Comparison of ENCODE assay signal across 16 mouse cellular contexts in the genomic region with DNA sequence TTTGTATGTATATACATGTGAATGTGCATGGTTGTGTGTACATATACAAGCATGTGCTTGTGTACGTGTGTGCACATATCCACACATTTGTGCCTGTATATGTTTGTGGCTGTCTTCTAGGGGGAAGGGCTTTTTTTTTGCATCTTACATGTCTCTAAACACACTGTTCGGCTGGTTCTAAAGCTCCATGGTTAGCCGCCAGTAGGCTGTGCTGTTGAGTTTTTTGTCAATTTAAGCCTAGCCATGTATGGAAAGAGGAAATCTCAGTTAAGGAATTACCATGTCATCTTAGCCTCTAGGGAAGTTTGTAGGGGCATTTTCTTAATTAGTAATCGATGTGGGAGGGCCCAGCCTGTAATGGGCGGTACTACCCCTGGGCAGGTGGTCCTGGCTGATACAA.
DNase-seq lines count a peak whose midpoint lies in the region; ATAC-seq and TF ChIP-seq lines count a peak whose summit lies in the region.
"Had no signal": no experiment of that assay in that cellular context is flagged by ENCODE, and none has a peak within 500 bp of the region (broad histone marks: within the 10 kb centered on the region; RNA-seq: fewer than 3 reads in every experiment).

No protein-coding gene starts in this region.

- TF ChIP-seq CTCF in left cerebral cortex, adult 2 months (IDR thresholded peaks at IDR 0.05) = peak; percentile 22

- WGBS in hindbrain, embryonic 14.5 days = 84% methylated on average over 5 of the region's 5 CpGs
- WGBS in hindbrain, embryonic 12.5 days = 83% methylated on average over 5 of the region's 5 CpGs

- no peak for ATAC-seq in hindbrain, embryonic 14.5 days (ENCODE audit: low FRiP score)
- no peak for ATAC-seq in hindbrain, embryonic 12.5 days (ENCODE audit: low FRiP score)

- no peak overlapping the region for H3K4me2 ChIP-seq in hindbrain, embryonic 14.5 days (replicated peaks)
- H3K4me2 ChIP-seq in hindbrain, embryonic 12.5 days (replicated peaks) = no peak overlapping the region
- H3K4me2 ChIP-seq: heart, embryonic 15.5 days; limb, embryonic 12.5 days; midbrain, embryonic 12.5 days had no signal

- H3K9me3 ChIP-seq in hindbrain, embryonic 14.5 days (ENCODE audit: control insufficient read depth, low read length) = 0 out of 2 replicates have a peak, but pooled peaks cover 3% of the 10 kb centered on the region
- 0 out of 2 replicates have a peak, but pooled peaks cover 9% of the 10 kb centered on the region for H3K9me3 ChIP-seq in hindbrain, embryonic 12.5 days (replicated peaks)
- H3K9me3 ChIP-seq: heart, embryonic 15.5 days; limb, embryonic 12.5 days; midbrain, embryonic 12.5 days had no signal

- H3K27me3 ChIP-seq in hindbrain, embryonic 14.5 days (ENCODE audit: control insufficient read depth, insufficient read depth, low read length) = no peaks in the 10 kb centered on the region
- no peaks in the 10 kb centered on the region for H3K27me3 ChIP-seq in hindbrain, embryonic 12.5 days
- H3K27me3 ChIP-seq: heart, embryonic 15.5 days; limb, embryonic 12.5 days; midbrain, embryonic 12.5 days had no signal

- H3K27ac ChIP-seq in hindbrain, embryonic 14.5 days = no peak overlapping the region
- H3K27ac ChIP-seq in hindbrain, embryonic 12.5 days = no peak overlapping the region
- no peak overlapping the region for H3K27ac ChIP-seq in left cerebral cortex, adult 2 months
- H3K27ac ChIP-seq: heart, embryonic 15.5 days; limb, embryonic 12.5 days; macrophage; midbrain, embryonic 12.5 days had no signal

- H3K4me3 ChIP-seq in hindbrain, embryonic 14.5 days (replicated peaks; ENCODE audit: low read length) = no peak overlapping the region
- H3K4me3 ChIP-seq in hindbrain, embryonic 12.5 days = no peak overlapping the region
- H3K4me3 ChIP-seq in left cerebral cortex, adult 2 months = no peak overlapping the region
- H3K4me3 ChIP-seq: erythroblast, embryonic 14.5 days; heart, embryonic 15.5 days; limb, embryonic 12.5 days; midbrain, embryonic 12.5 days had no signal

- H3K9ac ChIP-seq in hindbrain, embryonic 14.5 days = no peak overlapping the region
- H3K9ac ChIP-seq in hindbrain, embryonic 12.5 days = no peak overlapping the region
- H3K9ac ChIP-seq: heart, embryonic 15.5 days; limb, embryonic 12.5 days; midbrain, embryonic 12.5 days had no signal

- H3K36me3 ChIP-seq in hindbrain, embryonic 14.5 days (replicated peaks; ENCODE audit: control insufficient read depth, insufficient read depth) = no peaks in the 10 kb centered on the region
- H3K36me3 ChIP-seq in hindbrain, embryonic 12.5 days = no peaks in the 10 kb centered on the region
- H3K36me3 ChIP-seq: heart, embryonic 15.5 days; limb, embryonic 12.5 days; midbrain, embryonic 12.5 days had no signal

- peaks cover 9% of the 10 kb centered on the region; the same call in 1 of the 2 replicates for H3K4me1 ChIP-seq in hindbrain, embryonic 14.5 days (replicated peaks; ENCODE audit: control insufficient read depth, insufficient read depth, low read length)
- peaks cover 10% of the 10 kb centered on the region for H3K4me1 ChIP-seq in hindbrain, embryonic 12.5 days
- H3K4me1 ChIP-seq: heart, embryonic 15.5 days; limb, embryonic 12.5 days; midbrain, embryonic 12.5 days had no signal

- DNase-seq in hindbrain, embryonic 14.5 days (ENCODE audit: low spot score) = peak; percentile 38
- no peak for DNase-seq in left cerebral cortex, adult 2 months (ENCODE audit: extremely low spot score in 1 of 2, low spot score in 2 of 2)
- no peak for DNase-seq in left cerebral cortex, adult 9 months (ENCODE audit: low spot score in 2 of 2)
- DNase-seq in ES-CJ7 (ENCODE audit: low read depth, low spot score) (peak; percentile 20), R1 (ENCODE audit: low read depth, low spot score) (peak; percentile 25)
- DNase-seq in T-cell, adult 2 months (ENCODE audit: low spot score) = no peak
- DNase-seq: adrenal gland, postnatal 10 days; cerebellum, adult 2 months; heart, adult 11 months; thymus, postnatal 36 days had no signal

- intact Hi-C loops in left cerebral cortex, adult 2 months (cut with DNase I) = no loop called here

Comparison
In these comparisons a context has a peak if more than half of its experiments do, and no peak if none do; other contexts are left out.
1. DNase-seq: peak in hindbrain, embryonic 14.5 days (single experiment), ES-CJ7 (single experiment) and R1 (single experiment); none in left cerebral cortex, adult 2 months (0 of 2), left cerebral cortex, adult 9 months (0 of 2) and T-cell, adult 2 months (single experiment).